Mouse (Mus musculus) midbrain, embryonic 13.5 days (tissue): ENCODE results near the gene Pdcd2l. TPM values are rescaled to one million over a fixed set of nuclear protein-coding genes. Genes with fewer than 3 reads are reported as not detected.

Experiments
- polyA plus RNA-seq: library from polyadenylated mRNA; unstranded; fragments of >200 nt; fragmentation: Nextera tagmentation; extraction: Ambion mirVana; gene quantifications from 2 replicates; pipeline ENCODE4 v1.2.1, GENCODE M21; 2015

The Pdcd2l gene
- polyA plus RNA-seq, 1 experiment from 2014 or later: 87.9 TPM

Other genes with a start within 250 kb of the Pdcd2l start
- gene Scgb2b27, start 182.7 kb downstream of the Pdcd2l start, polyA plus RNA-seq: not detected in 2 replicates
- gene Scgb1b27, start 175.2 kb downstream of the Pdcd2l start, polyA plus RNA-seq: not detected in 2 replicates
- gene Scgb1b30, start 101.2 kb downstream of the Pdcd2l start, polyA plus RNA-seq: not detected in 2 replicates
- gene Wtip, start 63.4 kb downstream of the Pdcd2l start, polyA plus RNA-seq: 3.4 and 4.3 TPM in 2 replicates
- gene Uba2, start 27.1 kb downstream of the Pdcd2l start, polyA plus RNA-seq: 215 and 224 TPM in 2 replicates
- 191 and 203 TPM in 2 replicates for gene Gpi1, start 33.7 kb upstream of the Pdcd2l start, polyA plus RNA-seq
- 0.44 TPM in 1 of 2 replicates, not detected in the other for gene Gm6096, start 54.4 kb upstream of the Pdcd2l start, polyA plus RNA-seq
- 26.9 and 29.3 TPM in 2 replicates for gene 4931406P16Rik, start 116.9 kb upstream of the Pdcd2l start, polyA plus RNA-seq
- gene Lsm14a, start 196.7 kb upstream of the Pdcd2l start, polyA plus RNA-seq: 79.7 and 85.3 TPM in 2 replicates